Mouse (Mus musculus): ENCODE results near the gene Qser1. TPM values are rescaled to one million over a fixed set of nuclear protein-coding genes. Genes with fewer than 3 reads are reported as not detected.
A peak's percentile ranks its signal among the peaks of the same experiment; 100 is the strongest.

Qser1 gene
- polyA plus RNA-seq, 1 experiment: 1.7 TPM

- Histone ChIP-seq H3K4me1 (ENCODE audit: control insufficient read depth, insufficient read depth, insufficient read length) (no peaks in the 10 kb centered on the region; the same call in 1 of the 2 replicates), H3K4me3 (ENCODE audit: extremely low read depth, insufficient read depth, insufficient read length) (peak overlapping the region; percentile 72), H3K27ac (ENCODE audit: insufficient read depth, low read length) (no peak overlapping the region), H3K36me3 (ENCODE audit: control insufficient read depth, insufficient read depth, low read length) (no peaks in the 10 kb centered on the region), H3K27me3 (ENCODE audit: control insufficient read depth, insufficient read depth, low read length) (no peaks in the 10 kb centered on the region)
- no peak for TF ChIP-seq CTCF (IDR thresholded peaks at IDR 0.05; ENCODE audit: extremely low read depth, insufficient read depth, insufficient read length, insufficient replicate concordance)
- TF ChIP-seq POLR2A (IDR thresholded peaks at IDR 0.05; ENCODE audit: low read depth, low read length): no peak
- no peak for DNase-seq (ENCODE audit: low read depth in 1 of 2, low spot score in 2 of 2)
- 2% methylated on average over 15 of the region's 15 CpGs for WGBS
Measured at GRCm38 (mm10) chr2:104817555-104818330, 1.2 kb upstream of the Qser1 start.

GRCm38 (mm10) chr2:104816866-104817439, 393 bp upstream of the Qser1 start:
- H3K27ac ChIP-seq (ENCODE audit: insufficient read depth, low read length): peak overlapping the region; percentile 61; the same call in 1 of the 2 replicates
- no peaks in the 10 kb centered on the region for H3K36me3 ChIP-seq (ENCODE audit: control insufficient read depth, insufficient read depth, low read length)
- TF ChIP-seq POLR2A (IDR thresholded peaks at IDR 0.05; ENCODE audit: low read depth, low read length) (no peak), CTCF (IDR thresholded peaks at IDR 0.05; ENCODE audit: extremely low read depth, insufficient read depth, insufficient read length, insufficient replicate concordance) (peak; percentile 64; the same call in 1 of the 2 replicates)
- H3K27me3 ChIP-seq (ENCODE audit: control insufficient read depth, insufficient read depth, low read length): no peaks in the 10 kb centered on the region
- H3K4me1 ChIP-seq (ENCODE audit: control insufficient read depth, insufficient read depth, insufficient read length): no peaks in the 10 kb centered on the region; the same call in 1 of the 2 replicates
- DNase-seq (ENCODE audit: low read depth in 1 of 2, low spot score in 2 of 2): peak; percentile 49 to 78
- peak overlapping the region; percentile 72 for H3K4me3 ChIP-seq (ENCODE audit: extremely low read depth, insufficient read depth, insufficient read length)
- WGBS: under 1% methylated on average over 31 of the region's 51 CpGs

GRCm38 (mm10) chr2:104815561-104816370, 794 bp downstream of the Qser1 start:
- 1% methylated on average over 33 of the region's 33 CpGs for WGBS
- no peak for TF ChIP-seq CTCF (IDR thresholded peaks at IDR 0.05; ENCODE audit: extremely low read depth, insufficient read depth, insufficient read length, insufficient replicate concordance)
- no peaks in the 10 kb centered on the region; the same call in 1 of the 2 replicates for H3K4me1 ChIP-seq (ENCODE audit: control insufficient read depth, insufficient read depth, insufficient read length)
- H3K27me3 ChIP-seq (ENCODE audit: control insufficient read depth, insufficient read depth, low read length): no peaks in the 10 kb centered on the region
- H3K36me3 ChIP-seq (ENCODE audit: control insufficient read depth, insufficient read depth, low read length): no peaks in the 10 kb centered on the region
- peak overlapping the region; percentile 63 for H3K27ac ChIP-seq (ENCODE audit: insufficient read depth, low read length)
- peak; percentile 18 for DNase-seq (ENCODE audit: low read depth in 1 of 2, low spot score in 2 of 2)
- peak overlapping the region; percentile 72 for H3K4me3 ChIP-seq (ENCODE audit: extremely low read depth, insufficient read depth, insufficient read length)

GRCm38 (mm10) chr2:104814181-104814951, 2.2 kb downstream of the Qser1 start:
- no peak overlapping the region for H3K4me3 ChIP-seq (ENCODE audit: extremely low read depth, insufficient read depth, insufficient read length)
- WGBS: 71% methylated on average over 5 of the region's 5 CpGs
- H3K36me3 ChIP-seq (ENCODE audit: control insufficient read depth, insufficient read depth, low read length): no peaks in the 10 kb centered on the region
- H3K4me1 ChIP-seq (ENCODE audit: control insufficient read depth, insufficient read depth, insufficient read length): no peaks in the 10 kb centered on the region; the same call in 1 of the 2 replicates
- no peaks in the 10 kb centered on the region for H3K27me3 ChIP-seq (ENCODE audit: control insufficient read depth, insufficient read depth, low read length)
- H3K27ac ChIP-seq (ENCODE audit: insufficient read depth, low read length): no peak overlapping the region
- DNase-seq (ENCODE audit: low read depth in 1 of 2, low spot score in 2 of 2): no peak
- no peak for TF ChIP-seq POLR2A (IDR thresholded peaks at IDR 0.05; ENCODE audit: low read depth, low read length)
- no peak for TF ChIP-seq CTCF (IDR thresholded peaks at IDR 0.05; ENCODE audit: extremely low read depth, insufficient read depth, insufficient read length, insufficient replicate concordance)

- no peaks in the 10 kb centered on the region for H3K4me1 ChIP-seq (ENCODE audit: control insufficient read depth, insufficient read depth, insufficient read length)
- H3K27ac ChIP-seq (ENCODE audit: insufficient read depth, low read length): no peak overlapping the region
- no peak for TF ChIP-seq POLR2A (IDR thresholded peaks at IDR 0.05; ENCODE audit: low read depth, low read length)
- TF ChIP-seq CTCF (IDR thresholded peaks at IDR 0.05; ENCODE audit: extremely low read depth, insufficient read depth, insufficient read length, insufficient replicate concordance): no peak
- 2% methylated on average over 1 of the region's 1 CpGs for WGBS
- H3K36me3 ChIP-seq (ENCODE audit: control insufficient read depth, insufficient read depth, low read length): no peaks in the 10 kb centered on the region
- no peak for DNase-seq (ENCODE audit: low read depth in 1 of 2, low spot score in 2 of 2)
- H3K27me3 ChIP-seq (ENCODE audit: control insufficient read depth, insufficient read depth, low read length): no peaks in the 10 kb centered on the region
- no peak overlapping the region for H3K4me3 ChIP-seq (ENCODE audit: extremely low read depth, insufficient read depth, insufficient read length)
Measured at GRCm38 (mm10) chr2:104805435-104805834, 11.1 kb downstream of the Qser1 start.

GRCm38 (mm10) chr2:104774763-104775162, 41.8 kb downstream of the Qser1 start:
- no peaks in the 10 kb centered on the region for H3K27me3 ChIP-seq (ENCODE audit: control insufficient read depth, insufficient read depth, low read length)
- no peak overlapping the region for H3K4me3 ChIP-seq (ENCODE audit: extremely low read depth, insufficient read depth, insufficient read length)
- 86% methylated on average over 1 of the region's 1 CpGs for WGBS
- no peaks in the 10 kb centered on the region for H3K4me1 ChIP-seq (ENCODE audit: control insufficient read depth, insufficient read depth, insufficient read length)
- H3K36me3 ChIP-seq (ENCODE audit: control insufficient read depth, insufficient read depth, low read length): peaks cover 8% of the 10 kb centered on the region
- H3K27ac ChIP-seq (ENCODE audit: insufficient read depth, low read length): no peak overlapping the region
- peak in 1 of 2 experiments; percentile 14 for DNase-seq (ENCODE audit: low read depth in 1 of 2, low spot score in 2 of 2)
- TF ChIP-seq POLR2A (IDR thresholded peaks at IDR 0.05; ENCODE audit: low read depth, low read length) (no peak), CTCF (IDR thresholded peaks at IDR 0.05; ENCODE audit: extremely low read depth, insufficient read depth, insufficient read length, insufficient replicate concordance) (no peak)

All from spleen, adult 2 months (tissue).